8 mouse cellular contexts compared by ENCODE assay signal in genomic region chr10:97567489-97568135, GRCm38 (mm10). TPM values are rescaled to one million over a fixed set of nuclear protein-coding genes. Genes with fewer than 3 reads are reported as not detected.
DNase-seq lines count a peak whose midpoint lies in the region; ATAC-seq and TF ChIP-seq lines count a peak whose summit lies in the region.
"Had no signal": no experiment of that assay in that cellular context is flagged by ENCODE, and none has a peak within 500 bp of the region (broad histone marks: within the 10 kb centered on the region; RNA-seq: fewer than 3 reads in every experiment).

No protein-coding gene starts in this region.

- no peak for ATAC-seq in limb, embryonic 14.5 days (ENCODE audit: low FRiP score, low read depth)

- TF ChIP-seq CTCF in left cerebral cortex, adult 2 months (IDR thresholded peaks at IDR 0.05): peak; percentile 21

- H3K36me3 ChIP-seq in limb, embryonic 14.5 days (ENCODE audit: control insufficient read depth, insufficient read depth, low read length): peaks cover 7% of the 10 kb centered on the region; the same call in 1 of the 2 replicates

- no peak overlapping the region for H3K27ac ChIP-seq in left cerebral cortex, adult 2 months
- H3K27ac ChIP-seq in limb, embryonic 14.5 days (replicated peaks; ENCODE audit: low read depth, low read length): peak overlapping the region; percentile 84; the same call in 1 of the 2 replicates

- no peak overlapping the region for H3K4me3 ChIP-seq in left cerebral cortex, adult 2 months
- H3K4me3 ChIP-seq in limb, embryonic 14.5 days (replicated peaks; ENCODE audit: low read length): peak overlapping the region; percentile 26

- H3K9me3 ChIP-seq in limb, embryonic 14.5 days (ENCODE audit: control insufficient read depth, low read length): no peaks in the 10 kb centered on the region

- 46% methylated on average over 8 of the region's 8 CpGs for WGBS in limb, embryonic 14.5 days

- peaks cover 14% of the 10 kb centered on the region for H3K4me1 ChIP-seq in limb, embryonic 14.5 days (ENCODE audit: control insufficient read depth, insufficient read depth, low read length)

- TF ChIP-seq POLR2A in limb, embryonic 14.5 days (IDR thresholded peaks at IDR 0.05; ENCODE audit: borderline replicate concordance, extremely low read depth, insufficient read depth, insufficient read length): no peak

- H3K9ac ChIP-seq in limb, embryonic 14.5 days (ENCODE audit: low read depth, low read length, severe bottlenecking): 0 out of 2 replicates have a peak overlapping the region, but pooled peaks have one; percentile 17

- H3K4me2 ChIP-seq in limb, embryonic 14.5 days (replicated peaks; ENCODE audit: low read depth, low read length, severe bottlenecking): peak overlapping the region; percentile 31; the same call in 1 of the 2 replicates

- H3K27me3 ChIP-seq in limb, embryonic 14.5 days (ENCODE audit: control insufficient read depth, insufficient read depth, low read length): no peaks in the 10 kb centered on the region

- intact Hi-C loops in left cerebral cortex, adult 2 months (cut with DNase I): no loop called here
- intact Hi-C loops in left cerebral cortex, postnatal 36 days (cut with DNase I): no loop called here

- DNase-seq in left cerebral cortex, adult 2 months (ENCODE audit: extremely low spot score in 1 of 2, low spot score in 2 of 2): no peak
- DNase-seq in left cerebral cortex, adult 8-10 months (ENCODE audit: low spot score in 2 of 2): no peak
- DNase-seq in ZHBTc4 (ENCODE audit: low read depth, low spot score): peak; percentile 9
- DNase-seq in cerebellum, postnatal 36 days: peak; percentile 39 to 49
- DNase-seq in limb, embryonic 14.5 days (ENCODE audit: low spot score): peak; percentile 30
- DNase-seq in left cerebral cortex, postnatal 36 days (ENCODE audit: low spot score in 2 of 2): no peak
- DNase-seq in right cerebral cortex, postnatal 4 days: no peak

RNA-seq across cellular contexts. Expression of gene Lum, which starts 2.7 kb away (rescaled TPM):
- total RNA-seq in left cerebral cortex, adult 2 months (2021): 1 to 10 TPM; 1.8 TPM
- 1 to 10 TPM; 1.5 to 2.7 (median 2.5) TPM for total RNA-seq in left cerebral cortex, adult 8-10 months (2022)
- 402 and 410 TPM in 2 replicates for polyA plus RNA-seq in limb, embryonic 14.5 days (2012; rRNA removed)
- 586 and 602 TPM in 2 replicates for polyA plus RNA-seq in limb, embryonic 14.5 days (2014; fragmentation: Nextera tagmentation; extraction: Ambion mirVana)
- 1 to 10 TPM; 1.5 to 2.3 TPM for total RNA-seq in left cerebral cortex, postnatal 36 days (2021)
- total RNA-seq: neutrophil, adult 5-6 weeks had no signal

RNA-seq across cellular contexts. Expression of gene Kera, which starts 39.1 kb away (rescaled TPM):
- total RNA-seq in left cerebral cortex, adult 2 months (2021): not detected
- total RNA-seq in left cerebral cortex, adult 8-10 months (2022): not detected
- 119 and 122 TPM in 2 replicates for polyA plus RNA-seq in limb, embryonic 14.5 days (2012; rRNA removed)
- 151 and 180 TPM in 2 replicates for polyA plus RNA-seq in limb, embryonic 14.5 days (2014; fragmentation: Nextera tagmentation; extraction: Ambion mirVana)
- total RNA-seq in left cerebral cortex, postnatal 36 days (2021): not detected
- total RNA-seq: neutrophil, adult 5-6 weeks had no signal

Comparison
In these comparisons a context has a peak if more than half of its experiments do, and no peak if none do; other contexts are left out.
1. DNase-seq: peak in ZHBTc4 (single experiment), cerebellum, postnatal 36 days (2 of 2) and limb, embryonic 14.5 days (single experiment); none in left cerebral cortex, adult 2 months (0 of 2), left cerebral cortex, adult 8-10 months (0 of 2), left cerebral cortex, postnatal 36 days (0 of 2) and right cerebral cortex, postnatal 4 days (single experiment).